Mouse (Mus musculus): ENCODE results near the gene Sult1a1. TPM values are rescaled to one million over a fixed set of nuclear protein-coding genes. Genes with fewer than 3 reads are reported as not detected.
A peak's percentile ranks its signal among the peaks of the same experiment; 100 is the strongest.

Gene Sult1a1
- polyA plus RNA-seq, 1 experiment from 2014 or later: 7.5 TPM

DNA sequence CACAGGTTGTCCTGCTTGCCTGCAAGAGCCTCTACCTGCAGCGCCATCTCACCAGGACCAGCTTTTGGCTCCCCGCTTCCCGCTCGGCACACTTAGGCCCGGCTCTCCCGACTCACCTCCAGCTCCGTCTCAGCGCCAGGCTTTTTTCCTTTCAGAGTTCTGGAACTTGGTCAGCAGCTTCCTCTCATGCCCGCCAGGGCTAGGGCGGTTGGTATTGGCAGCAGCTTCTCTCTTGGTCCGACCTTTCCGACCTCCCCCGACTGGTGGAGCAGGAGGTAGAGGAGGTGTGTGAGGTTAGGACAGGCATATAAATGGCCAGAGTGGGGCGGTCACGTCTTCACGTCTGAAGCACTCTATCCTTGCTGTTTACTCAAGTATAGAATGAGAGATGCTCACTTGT, 51.5 kb downstream of the Sult1a1 start:
- ATAC-seq: no peak
- Histone ChIP-seq H3K9me3 (ENCODE audit: control insufficient read depth, low read length) (no peaks in the 10 kb centered on the region), H3K27ac (ENCODE audit: low read length) (0 out of 2 replicates have a peak overlapping the region, but pooled peaks have one; percentile 5), H3K4me1 (ENCODE audit: control insufficient read depth, insufficient read depth, low read length) (peaks cover 11% of the 10 kb centered on the region), H3K9ac (ENCODE audit: low read depth, low read length) (no peak overlapping the region), H3K4me3 (ENCODE audit: low read length) (peak overlapping the region; percentile 0; the same call in 1 of the 2 replicates), H3K4me2 (ENCODE audit: low read depth, low read length) (no peak overlapping the region), H3K36me3 (ENCODE audit: control insufficient read depth, insufficient read depth, low read length) (no peaks in the 10 kb centered on the region), H3K27me3 (replicated peaks; ENCODE audit: control insufficient read depth, insufficient read depth, low read length) (no peaks in the 10 kb centered on the region)
- WGBS: 68% methylated on average over 16 of the region's 16 CpGs

DNA sequence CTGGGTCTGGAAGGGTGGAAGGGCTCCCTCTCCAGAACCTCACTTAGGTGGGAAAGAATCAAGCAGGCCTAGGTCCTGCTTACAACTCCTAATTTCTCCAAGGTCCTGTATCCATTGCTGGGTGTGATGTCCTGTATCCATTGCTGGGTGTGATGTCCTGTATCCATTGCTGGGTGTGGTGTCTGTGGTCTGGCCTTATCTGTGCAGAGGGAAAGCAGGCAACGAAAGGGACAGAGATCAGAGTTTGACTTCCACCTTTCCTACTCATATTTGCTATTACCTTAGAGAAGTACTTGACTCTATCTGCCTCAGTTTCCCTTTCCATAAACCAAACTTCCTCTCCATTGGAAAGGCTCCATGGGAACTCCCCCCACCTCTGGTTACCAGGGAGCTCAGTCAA, 52.9 kb downstream of the Sult1a1 start:
- WGBS: 72% methylated on average over 1 of the region's 1 CpGs
- Histone ChIP-seq H3K9ac (ENCODE audit: low read depth, low read length) (no peak overlapping the region), H3K4me2 (ENCODE audit: low read depth, low read length) (peak overlapping the region; percentile 8; the same call in 1 of the 2 replicates), H3K4me1 (ENCODE audit: control insufficient read depth, insufficient read depth, low read length) (peaks cover 11% of the 10 kb centered on the region), H3K27ac (ENCODE audit: low read length) (no peak overlapping the region), H3K9me3 (ENCODE audit: control insufficient read depth, low read length) (no peaks in the 10 kb centered on the region), H3K4me3 (ENCODE audit: low read length) (no peak overlapping the region), H3K27me3 (replicated peaks; ENCODE audit: control insufficient read depth, insufficient read depth, low read length) (no peaks in the 10 kb centered on the region), H3K36me3 (ENCODE audit: control insufficient read depth, insufficient read depth, low read length) (no peaks in the 10 kb centered on the region)
- no peak for ATAC-seq

Other genes starting within 250 kb of the Sult1a1 start
- 22.6 and 25.0 TPM in 2 replicates for gene Rabep2, start 247.7 kb downstream of the Sult1a1 start, polyA plus RNA-seq (2015; fragmentation: Nextera tagmentation; extraction: Ambion mirVana)
- gene Atp2a1, start 213.3 kb downstream of the Sult1a1 start, polyA plus RNA-seq (2015; fragmentation: Nextera tagmentation; extraction: Ambion mirVana): 1.1 and 1.3 TPM in 2 replicates
- 43.2 and 44.6 TPM in 2 replicates for gene Sh2b1, start 201.0 kb downstream of the Sult1a1 start, polyA plus RNA-seq (2015; fragmentation: Nextera tagmentation; extraction: Ambion mirVana)
- 229 and 244 TPM in 2 replicates for gene Tufm, start 189.1 kb downstream of the Sult1a1 start, polyA plus RNA-seq (2015; fragmentation: Nextera tagmentation; extraction: Ambion mirVana)
- gene Atxn2l, start 173.0 kb downstream of the Sult1a1 start, polyA plus RNA-seq (2015; fragmentation: Nextera tagmentation; extraction: Ambion mirVana): 25.8 and 29.4 TPM in 2 replicates
- 180 and 194 TPM in 2 replicates for gene Eif3c, start 110.0 kb downstream of the Sult1a1 start, polyA plus RNA-seq (2015; fragmentation: Nextera tagmentation; extraction: Ambion mirVana)
- gene Apobr, start 91.5 kb downstream of the Sult1a1 start, polyA plus RNA-seq (2015; fragmentation: Nextera tagmentation; extraction: Ambion mirVana): 0.65 and 1.5 TPM in 2 replicates
- 44.7 and 54.7 TPM in 2 replicates for gene Cln3, start 90.6 kb downstream of the Sult1a1 start, polyA plus RNA-seq (2015; fragmentation: Nextera tagmentation; extraction: Ambion mirVana)
- gene Il27, start 81.5 kb downstream of the Sult1a1 start, polyA plus RNA-seq (2015; fragmentation: Nextera tagmentation; extraction: Ambion mirVana): not detected in 2 replicates
- 70.8 and 73.3 TPM in 2 replicates for gene Nupr1, start 45.6 kb downstream of the Sult1a1 start, polyA plus RNA-seq (2015; fragmentation: Nextera tagmentation; extraction: Ambion mirVana)
- gene Sgf29, start 27.1 kb downstream of the Sult1a1 start, polyA plus RNA-seq (2015; fragmentation: Nextera tagmentation; extraction: Ambion mirVana): 42.7 and 49.8 TPM in 2 replicates
- 111 and 112 TPM in 2 replicates for gene Bola2, start 19.0 kb upstream of the Sult1a1 start, polyA plus RNA-seq (2015; fragmentation: Nextera tagmentation; extraction: Ambion mirVana)
- 8.3 and 8.9 TPM in 2 replicates for gene Slx1b, start 19.4 kb upstream of the Sult1a1 start, polyA plus RNA-seq (2015; fragmentation: Nextera tagmentation; extraction: Ambion mirVana)
- gene Coro1a, start 31.4 kb upstream of the Sult1a1 start, polyA plus RNA-seq (2015; fragmentation: Nextera tagmentation; extraction: Ambion mirVana): 38.0 and 38.7 TPM in 2 replicates
- gene Mapk3, start 83.2 kb upstream of the Sult1a1 start, polyA plus RNA-seq (2015; fragmentation: Nextera tagmentation; extraction: Ambion mirVana): 122 and 126 TPM in 2 replicates
- gene Gdpd3, start 89.9 kb upstream of the Sult1a1 start, polyA plus RNA-seq (2015; fragmentation: Nextera tagmentation; extraction: Ambion mirVana): 1.4 and 2.1 TPM in 2 replicates
- 59.5 and 61.5 TPM in 2 replicates for gene Ypel3, start 100.5 kb upstream of the Sult1a1 start, polyA plus RNA-seq (2015; fragmentation: Nextera tagmentation; extraction: Ambion mirVana)
- gene Tbx6, start 105.1 kb upstream of the Sult1a1 start, polyA plus RNA-seq (2015; fragmentation: Nextera tagmentation; extraction: Ambion mirVana): 0.36 and 0.37 TPM in 2 replicates
- gene Ppp4c, start 116.1 kb upstream of the Sult1a1 start, polyA plus RNA-seq (2015; fragmentation: Nextera tagmentation; extraction: Ambion mirVana): 213 and 215 TPM in 2 replicates
- 1.0 and 1.4 TPM in 2 replicates for gene Fam57b, start 121.2 kb upstream of the Sult1a1 start, polyA plus RNA-seq (2015; fragmentation: Nextera tagmentation; extraction: Ambion mirVana)
- not detected in 2 replicates for gene 4930451I11Rik, start 155.2 kb upstream of the Sult1a1 start, polyA plus RNA-seq (2015; fragmentation: Nextera tagmentation; extraction: Ambion mirVana)
- gene Doc2a, start 171.0 kb upstream of the Sult1a1 start, polyA plus RNA-seq (2015; fragmentation: Nextera tagmentation; extraction: Ambion mirVana): 0.37 and 0.62 TPM in 2 replicates
- 18.3 and 24.8 TPM in 2 replicates for gene Hirip3, start 185.5 kb upstream of the Sult1a1 start, polyA plus RNA-seq (2015; fragmentation: Nextera tagmentation; extraction: Ambion mirVana)
- gene Ino80e, start 185.9 kb upstream of the Sult1a1 start, polyA plus RNA-seq (2015; fragmentation: Nextera tagmentation; extraction: Ambion mirVana): 62.3 and 64.0 TPM in 2 replicates
- 27.6 and 28.6 TPM in 2 replicates for gene Taok2, start 208.3 kb upstream of the Sult1a1 start, polyA plus RNA-seq (2015; fragmentation: Nextera tagmentation; extraction: Ambion mirVana)
- 34.1 and 35.4 TPM in 2 replicates for gene Tmem219, start 246.5 kb upstream of the Sult1a1 start, polyA plus RNA-seq (2015; fragmentation: Nextera tagmentation; extraction: Ambion mirVana)

All from intestine, embryonic 16.5 days (tissue).